Mouse (Mus musculus): ENCODE data around the gene Afap1.

DNA sequence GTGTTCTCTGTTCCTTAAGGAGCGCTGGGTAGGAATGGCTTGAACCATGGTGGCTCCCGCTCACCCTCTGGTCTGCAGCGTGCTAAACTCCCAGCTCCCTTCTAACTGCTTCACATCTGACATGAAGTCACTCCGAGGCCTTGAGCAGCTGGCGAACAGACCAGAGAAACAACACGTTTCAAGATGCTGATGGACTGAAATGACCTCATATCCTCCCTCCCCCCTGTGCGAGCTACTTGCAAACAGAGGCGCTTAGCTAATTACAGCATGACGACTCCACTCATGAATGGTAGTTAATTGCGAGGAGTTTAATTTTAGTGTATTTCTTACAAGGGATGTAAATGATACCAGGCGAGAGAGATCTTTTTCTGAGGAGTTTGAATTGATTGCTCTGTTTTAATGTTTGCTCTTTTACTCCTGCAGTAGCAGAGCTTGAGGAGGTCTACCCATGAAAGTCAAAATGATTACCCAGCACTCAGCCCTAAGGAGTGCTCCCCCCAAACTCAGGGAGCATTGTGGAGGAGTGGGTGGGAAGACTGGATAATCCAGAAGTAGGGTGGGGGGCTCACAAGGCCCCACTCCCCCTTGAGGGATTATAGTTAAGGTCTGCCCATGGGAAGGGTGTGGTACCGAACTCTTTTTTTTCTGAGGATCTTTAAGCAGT is 61.1 kb downstream of the Afap1 start:
- no peak for TF ChIP-seq TAL1 (IDR thresholded peaks at IDR 0.05; ENCODE audit: low read length)
- no peak for TF ChIP-seq GATA1 (IDR thresholded peaks at IDR 0.05; ENCODE audit: low read length)

All from erythroblast, embryonic 14.5 days (primary cell).